Mouse (Mus musculus): ENCODE measurements at regions not wholly inside any gene's neighbourhood (a gene's known extent, or its start where the extent isn't known, plus 50 kb on each side); places are given as distances from the start of the nearest gene placed in this dataset.

DNA sequence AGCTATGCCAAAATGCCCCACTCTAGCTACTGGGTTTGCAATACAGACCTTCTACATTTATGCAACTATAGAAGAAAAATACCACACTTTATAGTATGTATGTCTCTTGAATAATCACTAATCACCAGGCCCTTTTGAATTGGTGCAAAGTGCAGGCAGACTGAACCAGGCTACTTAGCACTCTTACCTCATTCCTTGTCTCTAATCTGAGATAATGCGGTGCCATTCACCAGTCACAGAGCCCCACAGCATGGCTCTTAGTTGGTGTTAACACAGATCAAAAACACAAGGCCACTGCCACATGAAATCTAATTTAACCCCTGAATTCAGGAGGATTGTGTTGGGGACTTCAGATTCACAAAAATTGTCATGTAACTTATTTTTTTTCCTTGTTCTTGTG, 150.5 kb downstream of the Etv1 start:
- TF ChIP-seq CTCF (IDR thresholded peaks at IDR 0.05; ENCODE audit: borderline replicate concordance, insufficient read depth, low read depth, low read length) (no peak), POLR2A (IDR thresholded peaks at IDR 0.05; ENCODE audit: borderline replicate concordance, insufficient read depth, low read length) (no peak)
